Mouse (Mus musculus): Measurements from ENCODE around the gene Sprr1b. TPM values are rescaled to one million over a fixed set of nuclear protein-coding genes. Genes with fewer than 3 reads are reported as not detected.
"Not testable (repeated sequence)": the region's sequence is repeated elsewhere in the genome, so short reads cannot be mapped to it uniquely, and the experiment has no call there.

Gene Sprr1b
- not detected in 2 replicates for polyA plus RNA-seq (2016; fragmentation: Nextera tagmentation; extraction: Ambion mirVana)

- Histone ChIP-seq H3K4me2 (replicated peaks) (no peak within 1 kb of the TSS), H3K4me1 (no peaks in the 10 kb centered on the region), H3K9ac (replicated peaks) (no peak within 1 kb of the TSS), H3K36me3 (no peaks in the 10 kb centered on the region), H3K4me3 (no peak within 1 kb of the TSS), H3K27ac (replicated peaks) (no peak within 1 kb of the TSS), H3K9me3 (no peaks in the 10 kb centered on the region), H3K27me3 (no peaks in the 10 kb centered on the region)
- WGBS, result 97% methylated on average over 3 of the region's 3 CpGs
- no peak for ATAC-seq (ENCODE audit: low FRiP score, low read depth)
Observed at GRCm38 (mm10) chr3:92438689-92439088, at the start of gene Sprr1b. Sprr1b (minus strand) TSS chr3:92438789.

DNA sequence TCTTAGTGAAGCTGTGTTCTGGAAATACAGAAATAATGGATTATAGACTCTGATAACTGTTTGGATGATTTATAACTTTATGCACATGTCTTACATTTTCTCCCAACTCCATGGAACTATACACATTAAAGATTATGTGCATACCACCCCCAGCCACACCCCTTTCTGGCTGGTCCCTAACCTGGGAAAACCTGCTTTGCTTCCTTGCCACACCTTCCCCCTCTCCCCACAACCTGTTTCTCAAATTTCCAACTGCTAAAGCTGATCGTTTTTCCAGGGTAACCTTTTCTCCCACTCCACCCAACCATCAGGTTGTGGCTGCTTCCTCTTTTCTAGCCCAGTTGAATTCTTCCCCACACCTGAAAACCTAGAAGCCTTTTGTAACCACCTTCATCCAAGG is 47.7 kb upstream of the Sprr1b start:
- Histone ChIP-seq H3K4me2 (replicated peaks) (no peak overlapping the region), H3K9me3 (no peaks in the 10 kb centered on the region), H3K36me3 (no peaks in the 10 kb centered on the region), H3K9ac (replicated peaks) (no peak overlapping the region), H3K27ac (replicated peaks) (no peak overlapping the region), H3K27me3 (no peaks in the 10 kb centered on the region), H3K4me3 (no peak overlapping the region), H3K4me1 (no peaks in the 10 kb centered on the region)
- no peak for ATAC-seq (ENCODE audit: low FRiP score, low read depth)
- 58% methylated on average over 1 of the region's 1 CpGs for WGBS

DNA sequence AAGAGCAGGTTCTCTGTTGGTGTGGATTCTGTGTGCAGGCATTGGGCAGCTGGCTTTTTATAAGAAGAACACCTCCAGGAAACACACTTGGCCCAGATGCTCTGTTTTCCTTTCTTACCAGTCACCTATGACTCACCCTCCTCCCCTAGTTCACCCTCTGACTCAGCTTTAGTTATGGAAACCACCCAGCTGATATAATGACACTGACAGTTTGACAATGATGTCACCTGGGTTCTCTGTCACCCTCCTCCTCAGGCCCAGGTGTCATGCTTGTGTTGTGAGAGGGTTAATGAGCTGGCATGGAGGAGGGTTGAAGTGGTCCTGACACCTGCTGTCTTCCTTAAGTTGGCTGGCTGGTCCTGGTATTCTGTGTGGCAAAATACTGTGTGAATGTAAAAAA is 47.3 kb upstream of the Sprr1b start, which contains the start of gene Sprr1a:
Gene Sprr1a, minus strand, starts transcription at position 33 of the 400 bp plus-strand sequence.
- Histone ChIP-seq H3K9me3 (no peaks in the 10 kb centered on the region), H3K4me2 (replicated peaks) (no peak within 1 kb of the TSS), H3K9ac (replicated peaks) (no peak within 1 kb of the TSS), H3K27me3 (no peaks in the 10 kb centered on the region), H3K4me1 (no peaks in the 10 kb centered on the region), H3K36me3 (no peaks in the 10 kb centered on the region), H3K27ac (replicated peaks) (no peak within 1 kb of the TSS), H3K4me3 (no peak within 1 kb of the TSS)
- ATAC-seq (ENCODE audit: low FRiP score, low read depth), result no peak

- not testable (repeated sequence) for H3K27ac ChIP-seq (replicated peaks); H3K27me3 ChIP-seq; H3K36me3 ChIP-seq; H3K9me3 ChIP-seq; H3K9ac ChIP-seq (replicated peaks); H3K4me3 ChIP-seq; H3K4me1 ChIP-seq; ATAC-seq (ENCODE audit: low FRiP score, low read depth); H3K4me2 ChIP-seq (replicated peaks)
Observed at GRCm38 (mm10) chr3:92481249-92481648, 42.7 kb upstream of the Sprr1b start.

DNA sequence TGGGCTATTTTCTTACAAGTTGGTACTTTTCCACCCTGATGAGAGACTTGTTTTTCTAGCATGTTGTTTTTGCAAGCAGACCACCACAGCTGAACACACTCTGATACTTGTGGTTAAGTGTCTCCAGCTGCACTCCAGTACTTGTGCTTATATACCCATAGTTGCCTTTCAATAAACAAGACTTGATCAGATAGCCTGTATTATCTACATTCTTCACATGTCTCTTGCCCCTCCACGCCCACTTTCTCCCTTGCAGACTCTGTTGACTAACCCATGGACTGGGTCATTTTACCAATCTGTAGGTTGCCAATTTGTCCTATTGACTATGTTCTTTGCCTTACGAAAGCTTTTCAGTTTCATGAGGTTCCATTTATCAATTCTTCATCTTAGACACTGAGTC is 31.5 kb upstream of the Sprr1b start:
- Histone ChIP-seq H3K9me3 (no peaks in the 10 kb centered on the region), H3K9ac (replicated peaks) (no peak overlapping the region), H3K4me3 (no peak overlapping the region), H3K27me3 (no peaks in the 10 kb centered on the region), H3K4me2 (replicated peaks) (no peak overlapping the region), H3K36me3 (no peaks in the 10 kb centered on the region), H3K4me1 (no peaks in the 10 kb centered on the region), H3K27ac (replicated peaks) (no peak overlapping the region)
- 85% methylated on average over 2 of the region's 2 CpGs for WGBS
- no peak for ATAC-seq (ENCODE audit: low FRiP score, low read depth)

- H3K27me3 ChIP-seq, result no peaks in the 10 kb centered on the region
- ATAC-seq (ENCODE audit: low FRiP score, low read depth), result no peak
- H3K9me3 ChIP-seq, result no peaks in the 10 kb centered on the region
- no peaks in the 10 kb centered on the region for H3K4me1 ChIP-seq
- H3K4me2 ChIP-seq (replicated peaks), result no peak overlapping the region
- no peaks in the 10 kb centered on the region for H3K36me3 ChIP-seq
- no peak overlapping the region for H3K9ac ChIP-seq (replicated peaks)
- H3K27ac ChIP-seq (replicated peaks), result no peak overlapping the region
- H3K4me3 ChIP-seq, result no peak overlapping the region
Observed at GRCm38 (mm10) chr3:92467424-92467823, 28.8 kb upstream of the Sprr1b start.

- no peak overlapping the region for H3K9ac ChIP-seq (replicated peaks)
- H3K27me3 ChIP-seq, result no peaks in the 10 kb centered on the region
- WGBS, result 88% methylated on average over 1 of the region's 1 CpGs
- H3K36me3 ChIP-seq, result no peaks in the 10 kb centered on the region
- ATAC-seq (ENCODE audit: low FRiP score, low read depth), result no peak
- H3K4me3 ChIP-seq, result no peak overlapping the region
- no peaks in the 10 kb centered on the region for H3K9me3 ChIP-seq
- no peaks in the 10 kb centered on the region for H3K4me1 ChIP-seq
- no peak overlapping the region for H3K27ac ChIP-seq (replicated peaks)
- no peak overlapping the region for H3K4me2 ChIP-seq (replicated peaks)
Observed at GRCm38 (mm10) chr3:92466576-92466975, 28.0 kb upstream of the Sprr1b start.

DNA sequence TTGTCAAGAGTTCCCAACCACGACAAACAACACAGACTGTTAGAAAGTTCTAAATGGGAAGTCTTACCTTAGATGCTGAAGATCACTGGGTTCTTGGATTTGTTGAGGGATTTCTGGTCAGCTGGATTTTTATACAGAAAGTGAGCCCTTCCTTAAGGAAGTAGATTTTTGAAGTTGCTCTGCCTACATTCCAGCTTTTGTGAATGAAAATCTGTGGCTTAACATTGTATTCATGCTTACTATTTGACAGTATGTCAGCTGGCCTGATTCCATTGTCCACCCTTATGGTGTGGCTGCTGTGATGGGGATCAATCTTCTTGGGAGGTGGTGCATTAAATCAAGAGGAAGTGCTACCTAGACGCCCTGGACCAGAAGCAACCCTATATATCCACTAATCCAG is 20.0 kb upstream of the Sprr1b start, which contains the start of gene Sprr3:
Gene Sprr3, minus strand, starts transcription at position 101 of the 400 bp plus-strand sequence.
- Histone ChIP-seq H3K27ac (replicated peaks) (no peak within 1 kb of the TSS), H3K9ac (replicated peaks) (no peak within 1 kb of the TSS), H3K4me1 (no peaks in the 10 kb centered on the region), H3K27me3 (no peaks in the 10 kb centered on the region), H3K9me3 (no peaks in the 10 kb centered on the region), H3K36me3 (no peaks in the 10 kb centered on the region), H3K4me3 (no peak within 1 kb of the TSS), H3K4me2 (replicated peaks) (no peak within 1 kb of the TSS)
- 71% methylated on average over 2 of the region's 2 CpGs for WGBS
- no peak for ATAC-seq (ENCODE audit: low FRiP score, low read depth)

- Histone ChIP-seq H3K27me3 (no peaks in the 10 kb centered on the region), H3K9me3 (no peaks in the 10 kb centered on the region), H3K9ac (replicated peaks) (no peak overlapping the region), H3K36me3 (no peaks in the 10 kb centered on the region), H3K4me2 (replicated peaks) (no peak overlapping the region), H3K4me3 (no peak overlapping the region), H3K27ac (replicated peaks) (no peak overlapping the region), H3K4me1 (no peaks in the 10 kb centered on the region)
- WGBS, result 86% methylated on average over 5 of the region's 5 CpGs
- ATAC-seq (ENCODE audit: low FRiP score, low read depth), result no peak
Observed at GRCm38 (mm10) chr3:92455151-92455550, 16.6 kb upstream of the Sprr1b start.

DNA sequence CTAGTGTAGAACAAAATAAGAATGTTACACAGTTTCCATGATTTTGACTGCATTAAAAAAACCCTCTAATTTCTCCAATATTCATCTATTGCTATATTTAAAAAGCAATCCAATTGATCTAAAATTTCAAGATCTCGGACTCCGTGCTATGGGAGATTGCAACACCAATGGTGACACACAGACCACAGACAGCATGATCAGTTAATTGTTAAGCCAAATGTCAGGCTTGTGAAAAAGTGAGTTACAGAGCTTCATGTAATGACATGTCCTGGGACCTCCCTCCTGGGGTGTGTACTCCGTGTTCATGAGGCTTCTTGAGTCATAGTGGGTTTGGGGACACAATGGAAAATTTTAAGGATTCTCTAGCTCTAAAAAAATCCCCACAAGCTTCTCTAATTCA is 1.6 kb upstream of the Sprr1b start:
- H3K27me3 ChIP-seq, result no peaks in the 10 kb centered on the region
- H3K4me2 ChIP-seq (replicated peaks), result no peak overlapping the region
- 93% methylated on average over 3 of the region's 3 CpGs for WGBS
- no peaks in the 10 kb centered on the region for H3K9me3 ChIP-seq
- H3K9ac ChIP-seq (replicated peaks), result no peak overlapping the region
- no peaks in the 10 kb centered on the region for H3K36me3 ChIP-seq
- H3K4me3 ChIP-seq, result no peak overlapping the region
- no peak overlapping the region for H3K27ac ChIP-seq (replicated peaks)
- ATAC-seq (ENCODE audit: low FRiP score, low read depth), result no peak
- H3K4me1 ChIP-seq, result no peaks in the 10 kb centered on the region

DNA sequence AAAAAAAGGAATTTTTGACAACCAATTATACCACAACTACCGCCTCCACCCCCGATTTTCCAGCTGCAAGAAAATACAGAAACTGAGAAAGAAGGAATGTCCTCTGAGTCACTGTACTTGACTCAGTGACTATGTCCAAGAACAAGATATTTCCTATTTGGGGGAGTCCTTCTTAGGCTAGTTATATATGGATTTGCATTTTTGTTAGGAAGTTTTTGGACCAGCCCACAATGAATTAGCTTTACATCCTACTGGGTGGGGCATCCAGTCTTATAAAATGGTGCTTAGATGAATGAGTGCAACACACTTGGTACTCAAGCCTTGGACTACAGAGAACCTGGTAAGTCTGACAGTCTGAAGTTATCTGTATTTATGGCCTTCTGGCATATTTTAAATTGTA is 6.3 kb downstream of the Sprr1b start, which contains the start of gene Sprr2k:
Gene Sprr2k, plus strand, starts transcription at position 301 of the 400 bp plus-strand sequence.
- Histone ChIP-seq H3K27me3 (no peaks in the 10 kb centered on the region), H3K4me2 (replicated peaks) (no peak within 1 kb of the TSS), H3K4me3 (no peak within 1 kb of the TSS), H3K9ac (replicated peaks) (no peak within 1 kb of the TSS), H3K9me3 (no peaks in the 10 kb centered on the region), H3K36me3 (no peaks in the 10 kb centered on the region), H3K27ac (replicated peaks) (no peak within 1 kb of the TSS), H3K4me1 (no peaks in the 10 kb centered on the region)
- 94% methylated on average over 2 of the region's 2 CpGs for WGBS
- no peak for ATAC-seq (ENCODE audit: low FRiP score, low read depth)

DNA sequence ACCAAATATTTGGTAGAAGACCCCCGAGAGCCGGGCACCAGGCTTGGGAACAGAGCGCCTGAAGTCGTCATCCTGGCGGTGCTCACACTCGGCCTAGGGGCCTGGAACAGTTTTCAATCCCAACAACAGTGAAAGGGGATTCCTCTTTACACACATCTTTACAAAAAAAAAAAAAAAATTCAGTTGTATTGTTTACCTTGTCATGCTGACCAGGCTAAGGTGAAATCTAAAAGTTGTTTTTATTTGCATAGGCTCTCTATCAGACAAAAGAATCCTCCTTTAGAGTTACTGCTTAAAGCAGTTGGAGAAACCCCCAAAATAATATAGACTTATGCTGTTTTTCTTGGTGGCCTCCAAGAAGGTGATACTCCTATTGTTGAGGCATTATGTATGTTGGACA is 9.3 kb downstream of the Sprr1b start, which contains the start of gene Gm9774:
Gene Gm9774, minus strand, starts transcription at position 101 of the 400 bp plus-strand sequence.
- WGBS, result 94% methylated on average over 6 of the region's 6 CpGs
- H3K27me3 ChIP-seq, result no peaks in the 10 kb centered on the region
- no peak within 1 kb of the TSS for H3K4me2 ChIP-seq (replicated peaks)
- no peak within 1 kb of the TSS for H3K4me3 ChIP-seq
- no peak for ATAC-seq (ENCODE audit: low FRiP score, low read depth)
- no peaks in the 10 kb centered on the region for H3K36me3 ChIP-seq
- H3K9ac ChIP-seq (replicated peaks), result no peak within 1 kb of the TSS
- no peak within 1 kb of the TSS for H3K27ac ChIP-seq (replicated peaks)
- H3K4me1 ChIP-seq, result no peaks in the 10 kb centered on the region
- H3K9me3 ChIP-seq, result no peaks in the 10 kb centered on the region

DNA sequence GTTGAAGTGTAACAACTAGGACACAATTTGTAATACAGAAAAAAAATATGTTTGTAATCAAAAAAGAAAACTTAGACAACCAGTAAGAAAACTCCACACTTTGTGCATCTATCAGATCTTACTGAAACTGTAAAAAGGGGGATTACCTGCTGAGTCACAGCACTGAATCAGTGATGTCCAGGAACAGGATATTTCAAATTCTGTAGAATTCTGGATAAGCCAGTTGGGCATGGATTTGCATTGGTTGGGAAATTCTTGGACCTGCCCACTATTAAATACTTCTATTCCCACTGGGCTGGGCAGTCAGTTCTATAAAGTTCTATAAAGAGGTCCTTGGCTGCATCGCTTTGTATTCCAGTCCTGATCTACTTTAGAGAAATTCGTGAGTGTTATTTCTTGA is 20.8 kb downstream of the Sprr1b start, which contains the start of gene Sprr2j-ps:
Gene Sprr2j-ps, plus strand, starts transcription at position 301 of the 400 bp plus-strand sequence.
- WGBS, result 90% methylated on average over 2 of the region's 2 CpGs
- Histone ChIP-seq H3K36me3 (no peaks in the 10 kb centered on the region), H3K27ac (replicated peaks) (no peak within 1 kb of the TSS), H3K27me3 (no peaks in the 10 kb centered on the region), H3K4me3 (no peak within 1 kb of the TSS), H3K9ac (replicated peaks) (no peak within 1 kb of the TSS), H3K4me1 (no peaks in the 10 kb centered on the region), H3K9me3 (no peaks in the 10 kb centered on the region), H3K4me2 (replicated peaks) (no peak within 1 kb of the TSS)
- no peak for ATAC-seq (ENCODE audit: low FRiP score, low read depth)

Measured in midbrain, embryonic 12.5 days (tissue).